ENCODE assay signal across 14 mouse cellular contexts in the genomic region with DNA sequence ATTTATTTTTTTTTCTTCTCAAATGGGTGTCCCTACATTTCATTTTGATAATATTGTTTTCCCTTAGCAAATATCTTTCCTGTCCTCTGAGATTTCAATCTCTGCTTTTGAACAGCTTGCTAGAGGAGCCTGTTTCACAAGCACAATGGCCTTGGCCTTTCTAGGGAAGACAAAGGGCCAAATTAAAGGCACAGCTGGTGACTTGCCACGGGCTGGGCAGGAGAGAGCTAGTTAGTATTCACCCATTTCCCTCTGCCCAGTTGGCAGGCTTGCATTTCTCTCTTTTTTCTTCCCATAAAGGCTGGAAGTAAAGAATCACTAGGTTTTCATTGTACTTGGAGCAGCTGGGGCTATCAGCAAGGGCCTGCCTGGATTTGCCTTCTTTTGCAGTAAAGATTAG.
DNase-seq lines count a peak whose midpoint lies in the region; ATAC-seq lines count a peak whose summit lies in the region.
"Had no signal": no experiment of that assay in that cellular context is flagged by ENCODE, and none has a peak within 500 bp of the region (broad histone marks: within the 10 kb centered on the region; RNA-seq: fewer than 3 reads in every experiment).

No protein-coding gene starts in this region.

- no peak overlapping the region for H3K4me2 ChIP-seq in hindbrain, embryonic 14.5 days (replicated peaks)

- no peaks in the 10 kb centered on the region for H3K27me3 ChIP-seq in forebrain, embryonic 10.5 days (ENCODE audit: poor library complexity, severe bottlenecking)
- H3K27me3 ChIP-seq in hindbrain, embryonic 14.5 days (ENCODE audit: control insufficient read depth, insufficient read depth, low read length) = no peaks in the 10 kb centered on the region
- no peaks in the 10 kb centered on the region for H3K27me3 ChIP-seq in limb, embryonic 10.5 days (ENCODE audit: low read depth, poor library complexity, severe bottlenecking)

- WGBS in forebrain, embryonic 10.5 days = 14% methylated on average over 1 of the region's 1 CpGs
- WGBS in hindbrain, embryonic 14.5 days = 4% methylated on average over 1 of the region's 1 CpGs
- 50% methylated on average over 1 of the region's 1 CpGs for WGBS in limb, embryonic 10.5 days

- no peaks in the 10 kb centered on the region for H3K9me3 ChIP-seq in forebrain, embryonic 10.5 days
- H3K9me3 ChIP-seq in hindbrain, embryonic 14.5 days (ENCODE audit: control insufficient read depth, low read length) = no peaks in the 10 kb centered on the region
- H3K9me3 ChIP-seq in limb, embryonic 10.5 days (replicated peaks) = no peaks in the 10 kb centered on the region

- H3K27ac ChIP-seq in forebrain, embryonic 10.5 days = peak overlapping the region; percentile 75
- H3K27ac ChIP-seq in hindbrain, embryonic 14.5 days = no peak overlapping the region
- H3K27ac ChIP-seq in limb, embryonic 10.5 days = no peak overlapping the region
- H3K27ac ChIP-seq: liver, embryonic 14.5 days; stomach, postnatal 0 days had no signal

- peak; percentile 51; the same call in 1 of the 2 replicates for ATAC-seq in hindbrain, embryonic 14.5 days (ENCODE audit: low FRiP score)
- ATAC-seq: CD4-positive, CD25-positive, alpha-beta regulatory T cell, adult 4 months; Patski had no signal

- H3K9ac ChIP-seq in hindbrain, embryonic 14.5 days = no peak overlapping the region
- H3K9ac ChIP-seq: liver, embryonic 14.5 days had no signal

- H3K4me3 ChIP-seq in forebrain, embryonic 10.5 days = no peak overlapping the region
- no peak overlapping the region for H3K4me3 ChIP-seq in hindbrain, embryonic 14.5 days (replicated peaks; ENCODE audit: low read length)
- no peak overlapping the region for H3K4me3 ChIP-seq in limb, embryonic 10.5 days

- peaks cover 15% of the 10 kb centered on the region for H3K4me1 ChIP-seq in forebrain, embryonic 10.5 days
- no peaks in the 10 kb centered on the region for H3K4me1 ChIP-seq in hindbrain, embryonic 14.5 days (replicated peaks; ENCODE audit: control insufficient read depth, insufficient read depth, low read length)
- H3K4me1 ChIP-seq in limb, embryonic 10.5 days = no peaks in the 10 kb centered on the region

- H3K36me3 ChIP-seq in forebrain, embryonic 10.5 days (replicated peaks) = no peaks in the 10 kb centered on the region
- no peaks in the 10 kb centered on the region for H3K36me3 ChIP-seq in hindbrain, embryonic 14.5 days (replicated peaks; ENCODE audit: control insufficient read depth, insufficient read depth)
- H3K36me3 ChIP-seq in limb, embryonic 10.5 days = no peaks in the 10 kb centered on the region

- peak; percentile 19 to 21 for DNase-seq in right cerebral cortex, postnatal 10 days (ENCODE audit: low spot score in 2 of 2)
- DNase-seq in right cerebral cortex, adult 2 months (ENCODE audit: low spot score in 2 of 2) = no peak
- peak; percentile 17 for DNase-seq in forebrain, embryonic 10.5 days (ENCODE audit: extremely low spot score, low spot score)
- no peak for DNase-seq in hindbrain, embryonic 14.5 days (ENCODE audit: low spot score)
- DNase-seq in retina, postnatal 1 day = peak; percentile 60
- no peak for DNase-seq in spleen, postnatal 4 days (ENCODE audit: low spot score in 2 of 2)
- DNase-seq in limb, embryonic 10.5 days (ENCODE audit: low spot score) = no peak
- DNase-seq in kidney, adult 8-10 months = no peak
- DNase-seq: cerebellum, postnatal 36 days; lung, postnatal 4 days had no signal

Comparison
In these comparisons a context has a peak if more than half of its experiments do, and no peak if none do; other contexts are left out.
1. DNase-seq: peak in right cerebral cortex, postnatal 10 days (2 of 2), forebrain, embryonic 10.5 days (single experiment) and retina, postnatal 1 day (single experiment); none in right cerebral cortex, adult 2 months (0 of 2), hindbrain, embryonic 14.5 days (single experiment), spleen, postnatal 4 days (0 of 2), limb, embryonic 10.5 days (single experiment) and kidney, adult 8-10 months (0 of 2).